Mouse (Mus musculus): ENCODE data around the gene Dnajc13. TPM values are rescaled to one million over a fixed set of nuclear protein-coding genes. Genes with fewer than 3 reads are reported as not detected.

Gene Dnajc13
- polyA plus RNA-seq, 1 experiment: 86.3 TPM

- TF ChIP-seq POLR2A (IDR thresholded peaks at IDR 0.05; ENCODE audit: borderline replicate concordance, extremely low read depth, insufficient read depth, insufficient read length, poor library complexity, severe bottlenecking) (no peak), CTCF (IDR thresholded peaks at IDR 0.05; ENCODE audit: borderline replicate concordance, extremely low read depth, insufficient read depth, insufficient read length) (no peak)
- peak; percentile 12 for DNase-seq (ENCODE audit: low read depth)
Measured at GRCm38 (mm10) chr9:104181626-104182025, 81.1 kb downstream of the Dnajc13 start.

GRCm38 (mm10) chr9:104180046-104180445 lies 82.7 kb downstream of the Dnajc13 start:
- DNase-seq (ENCODE audit: low read depth): no peak
- TF ChIP-seq CTCF (IDR thresholded peaks at IDR 0.05; ENCODE audit: borderline replicate concordance, extremely low read depth, insufficient read depth, insufficient read length) (no peak), POLR2A (IDR thresholded peaks at IDR 0.05; ENCODE audit: borderline replicate concordance, extremely low read depth, insufficient read depth, insufficient read length, poor library complexity, severe bottlenecking) (no peak)

- no peak for DNase-seq (ENCODE audit: low read depth)
- TF ChIP-seq CTCF (IDR thresholded peaks at IDR 0.05; ENCODE audit: borderline replicate concordance, extremely low read depth, insufficient read depth, insufficient read length): no peak
- TF ChIP-seq POLR2A (IDR thresholded peaks at IDR 0.05; ENCODE audit: borderline replicate concordance, extremely low read depth, insufficient read depth, insufficient read length, poor library complexity, severe bottlenecking): no peak
Measured at GRCm38 (mm10) chr9:104172342-104172741, 90.4 kb downstream of the Dnajc13 start.

- DNase-seq (ENCODE audit: low read depth): no peak
- no peak for TF ChIP-seq POLR2A (IDR thresholded peaks at IDR 0.05; ENCODE audit: borderline replicate concordance, extremely low read depth, insufficient read depth, insufficient read length, poor library complexity, severe bottlenecking)
- no peak for TF ChIP-seq CTCF (IDR thresholded peaks at IDR 0.05; ENCODE audit: borderline replicate concordance, extremely low read depth, insufficient read depth, insufficient read length)
Measured at GRCm38 (mm10) chr9:104171651-104172050, 91.1 kb downstream of the Dnajc13 start.

- TF ChIP-seq CTCF (IDR thresholded peaks at IDR 0.05; ENCODE audit: borderline replicate concordance, extremely low read depth, insufficient read depth, insufficient read length): no peak
- DNase-seq (ENCODE audit: low read depth): no peak
Measured at GRCm38 (mm10) chr9:104169986-104170385, 92.7 kb downstream of the Dnajc13 start.

GRCm38 (mm10) chr9:104165926-104166325 lies 96.8 kb downstream of the Dnajc13 start:
- no peak for DNase-seq (ENCODE audit: low read depth)
- TF ChIP-seq POLR2A (IDR thresholded peaks at IDR 0.05; ENCODE audit: borderline replicate concordance, extremely low read depth, insufficient read depth, insufficient read length, poor library complexity, severe bottlenecking) (no peak), CTCF (IDR thresholded peaks at IDR 0.05; ENCODE audit: borderline replicate concordance, extremely low read depth, insufficient read depth, insufficient read length) (no peak)

- TF ChIP-seq POLR2A (IDR thresholded peaks at IDR 0.05; ENCODE audit: borderline replicate concordance, extremely low read depth, insufficient read depth, insufficient read length, poor library complexity, severe bottlenecking): no peak
- peak; percentile 18; the same call in 1 of the 2 replicates for TF ChIP-seq CTCF (IDR thresholded peaks at IDR 0.05; ENCODE audit: borderline replicate concordance, extremely low read depth, insufficient read depth, insufficient read length)
- DNase-seq (ENCODE audit: low read depth): no peak
Measured at GRCm38 (mm10) chr9:104164194-104164593, 98.5 kb downstream of the Dnajc13 start.

- TF ChIP-seq CTCF (IDR thresholded peaks at IDR 0.05; ENCODE audit: borderline replicate concordance, extremely low read depth, insufficient read depth, insufficient read length) (no peak), POLR2A (IDR thresholded peaks at IDR 0.05; ENCODE audit: borderline replicate concordance, extremely low read depth, insufficient read depth, insufficient read length, poor library complexity, severe bottlenecking) (no peak)
- DNase-seq (ENCODE audit: low read depth): no peak
Measured at GRCm38 (mm10) chr9:104161117-104161516, 101.6 kb downstream of the Dnajc13 start.

- no peak for DNase-seq (ENCODE audit: low read depth)
- TF ChIP-seq POLR2A (IDR thresholded peaks at IDR 0.05; ENCODE audit: borderline replicate concordance, extremely low read depth, insufficient read depth, insufficient read length, poor library complexity, severe bottlenecking) (no peak), CTCF (IDR thresholded peaks at IDR 0.05; ENCODE audit: borderline replicate concordance, extremely low read depth, insufficient read depth, insufficient read length) (no peak)
Measured at GRCm38 (mm10) chr9:104157291-104157690, 105.4 kb downstream of the Dnajc13 start.

- TF ChIP-seq CTCF (IDR thresholded peaks at IDR 0.05; ENCODE audit: borderline replicate concordance, extremely low read depth, insufficient read depth, insufficient read length) (no peak), POLR2A (IDR thresholded peaks at IDR 0.05; ENCODE audit: borderline replicate concordance, extremely low read depth, insufficient read depth, insufficient read length, poor library complexity, severe bottlenecking) (no peak)
- no peak for DNase-seq (ENCODE audit: low read depth)
Measured at GRCm38 (mm10) chr9:104156506-104156905, 106.2 kb downstream of the Dnajc13 start.

- DNase-seq (ENCODE audit: low read depth): no peak
- no peak for TF ChIP-seq POLR2A (IDR thresholded peaks at IDR 0.05; ENCODE audit: borderline replicate concordance, extremely low read depth, insufficient read depth, insufficient read length, poor library complexity, severe bottlenecking)
- no peak for TF ChIP-seq CTCF (IDR thresholded peaks at IDR 0.05; ENCODE audit: borderline replicate concordance, extremely low read depth, insufficient read depth, insufficient read length)
Measured at GRCm38 (mm10) chr9:104155100-104155715, 107.5 kb downstream of the Dnajc13 start.

- no peak for DNase-seq (ENCODE audit: low read depth)
- TF ChIP-seq CTCF (IDR thresholded peaks at IDR 0.05; ENCODE audit: borderline replicate concordance, extremely low read depth, insufficient read depth, insufficient read length) (no peak), POLR2A (IDR thresholded peaks at IDR 0.05; ENCODE audit: borderline replicate concordance, extremely low read depth, insufficient read depth, insufficient read length, poor library complexity, severe bottlenecking) (no peak)
Measured at GRCm38 (mm10) chr9:104152121-104152520, 110.6 kb downstream of the Dnajc13 start.

Measured in brain, embryonic 14.5 days (tissue).